Mouse (Mus musculus) right cerebral cortex, postnatal 4 days (tissue): Measurements from ENCODE around the gene Cyp4f14.

Source experiments
- DNase-seq: peaks from one replicate; pipeline ENCODE4 v3.0.0-alpha.2; 2022

Cyp4f14 gene

DNA sequence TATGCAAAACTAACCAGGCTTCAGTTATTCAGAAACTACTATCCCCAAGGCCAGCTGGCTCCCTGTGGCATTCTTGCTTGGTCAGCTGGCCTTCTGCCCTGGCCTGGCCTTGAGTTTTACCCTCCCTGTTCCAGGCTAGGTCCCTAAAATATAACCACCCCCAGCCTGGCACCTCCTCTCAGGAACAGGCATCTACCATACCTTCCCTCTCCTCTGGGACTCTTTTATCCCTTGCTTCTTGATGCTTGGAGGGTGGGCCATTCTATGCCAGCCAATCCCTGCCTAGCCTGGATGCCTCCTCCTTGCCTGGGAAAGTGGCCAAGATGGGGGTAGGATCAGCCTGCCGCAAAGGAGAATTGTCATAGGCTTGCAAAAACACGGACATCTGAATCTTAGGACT lies at the start of gene Cyp4f14:
Cyp4f14 (minus strand) TSS at position 212 of the 400 bp plus-strand sequence.
- DNase-seq: peak; percentile 3

DNA sequence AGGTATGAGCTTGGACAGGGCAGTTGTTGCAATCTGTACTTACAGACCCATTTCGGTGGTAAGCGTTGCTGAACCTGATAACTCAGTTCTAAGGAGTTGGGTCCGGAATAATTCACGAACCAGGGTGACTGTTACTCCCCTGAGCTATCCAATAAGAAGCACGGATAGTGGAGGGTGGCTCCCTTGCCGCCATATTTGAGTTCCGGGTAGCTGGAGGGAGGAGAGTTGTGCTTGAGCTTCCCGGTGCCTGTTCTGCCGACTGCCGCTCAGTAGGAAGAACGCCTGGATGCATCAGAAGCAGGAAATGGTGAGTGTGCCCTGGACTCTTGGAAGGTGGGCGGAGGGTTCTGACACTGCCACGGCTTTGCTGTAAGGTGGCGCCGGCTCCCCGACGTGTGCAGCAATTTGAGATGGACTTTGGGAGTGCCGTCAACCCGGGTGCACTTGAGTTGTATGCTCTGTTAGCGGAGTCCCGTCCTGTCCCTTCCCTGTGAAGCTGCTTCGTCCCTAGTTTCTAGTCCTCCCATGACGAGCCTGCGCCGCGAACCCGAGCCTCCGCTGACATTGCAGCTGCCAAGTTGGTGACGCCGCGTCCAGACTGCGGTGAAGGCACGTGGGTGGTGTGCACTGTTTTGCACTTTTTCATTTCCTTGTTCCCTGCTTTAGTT lies 48.6 kb upstream of the Cyp4f14 start, which contains the start of gene Zfp472:
Zfp472 (plus strand) TSS at position 192 of the 668 bp plus-strand sequence.
- peak; percentile 78 for DNase-seq

DNA sequence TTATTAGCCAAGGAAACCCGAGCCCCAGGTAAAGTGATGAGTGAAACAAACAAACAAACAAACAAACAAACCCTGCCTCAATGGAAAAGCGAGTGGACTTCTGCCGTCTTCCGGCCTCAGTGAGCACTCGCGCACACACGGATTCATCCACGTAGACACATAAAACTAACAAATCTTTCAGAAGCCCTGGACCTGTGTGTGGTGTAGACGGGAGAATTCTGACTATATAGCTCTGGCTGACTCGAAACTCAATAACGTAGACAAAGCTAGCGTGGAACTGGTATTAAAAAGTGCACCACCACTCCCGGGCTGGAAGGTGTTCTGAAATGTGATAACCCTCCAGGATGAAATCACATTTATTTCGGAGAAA lies 48.1 kb upstream of the Cyp4f14 start:
- no peak for DNase-seq

DNA sequence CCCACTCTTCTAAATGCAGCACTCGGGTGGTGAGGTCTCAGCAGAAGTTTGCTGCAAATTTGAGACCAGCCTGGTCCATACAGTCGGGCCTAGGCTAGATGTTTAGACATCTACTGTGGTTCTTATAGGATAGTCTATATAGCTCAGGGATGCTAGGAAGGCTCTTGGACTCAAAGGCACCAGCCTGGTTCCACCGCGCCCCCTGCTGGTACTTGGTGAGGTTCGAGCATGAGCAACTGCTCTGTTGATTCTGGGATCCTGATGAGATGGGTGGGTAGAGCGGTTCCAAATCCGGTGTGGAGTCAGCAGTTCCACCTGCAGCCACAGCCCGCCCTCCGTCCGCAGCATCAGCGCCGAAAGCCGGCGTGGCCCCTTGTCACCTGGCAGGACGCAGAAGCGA lies 34.3 kb upstream of the Cyp4f14 start:
- peak; percentile 94 for DNase-seq

DNA sequence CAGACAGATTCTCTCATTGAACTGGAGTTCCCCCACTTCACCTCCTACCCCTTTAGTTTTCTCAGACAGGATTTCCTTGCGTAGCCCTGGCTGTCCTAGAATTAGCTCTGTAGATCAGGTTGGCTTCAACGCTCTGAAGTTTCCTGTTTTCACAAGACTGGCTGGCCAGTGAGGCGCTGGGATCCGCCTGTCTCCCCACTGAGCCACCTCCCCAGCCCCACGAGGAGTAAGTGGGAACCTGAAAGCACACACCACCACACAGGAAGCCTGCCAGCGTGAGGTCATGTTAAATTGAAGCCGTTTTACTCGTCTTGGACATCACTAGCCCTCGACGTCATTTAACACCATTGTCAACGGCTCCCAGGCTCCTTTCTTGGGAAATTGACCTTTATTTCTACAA lies 33.9 kb upstream of the Cyp4f14 start:
- DNase-seq: no peak

DNA sequence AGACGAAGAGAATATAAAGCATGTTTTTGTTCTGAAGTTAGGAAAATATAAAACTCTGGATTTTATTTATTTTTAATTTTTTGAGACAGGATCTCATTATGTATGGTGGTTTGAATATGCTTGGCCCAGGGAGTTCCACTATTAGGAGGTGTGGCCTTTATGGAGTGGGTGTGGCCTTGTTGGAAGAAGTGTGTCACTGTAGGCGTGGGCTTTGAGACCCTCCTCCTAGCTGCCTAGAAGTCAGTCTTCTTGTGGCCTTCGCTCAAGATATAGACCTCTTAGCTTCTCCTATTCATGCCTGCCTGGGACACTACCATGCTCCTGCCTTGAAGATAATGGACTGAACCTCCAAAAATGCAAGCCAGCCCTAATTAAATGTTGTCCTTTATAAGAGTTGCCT lies 33.0 kb upstream of the Cyp4f14 start:
- DNase-seq: no peak

DNA sequence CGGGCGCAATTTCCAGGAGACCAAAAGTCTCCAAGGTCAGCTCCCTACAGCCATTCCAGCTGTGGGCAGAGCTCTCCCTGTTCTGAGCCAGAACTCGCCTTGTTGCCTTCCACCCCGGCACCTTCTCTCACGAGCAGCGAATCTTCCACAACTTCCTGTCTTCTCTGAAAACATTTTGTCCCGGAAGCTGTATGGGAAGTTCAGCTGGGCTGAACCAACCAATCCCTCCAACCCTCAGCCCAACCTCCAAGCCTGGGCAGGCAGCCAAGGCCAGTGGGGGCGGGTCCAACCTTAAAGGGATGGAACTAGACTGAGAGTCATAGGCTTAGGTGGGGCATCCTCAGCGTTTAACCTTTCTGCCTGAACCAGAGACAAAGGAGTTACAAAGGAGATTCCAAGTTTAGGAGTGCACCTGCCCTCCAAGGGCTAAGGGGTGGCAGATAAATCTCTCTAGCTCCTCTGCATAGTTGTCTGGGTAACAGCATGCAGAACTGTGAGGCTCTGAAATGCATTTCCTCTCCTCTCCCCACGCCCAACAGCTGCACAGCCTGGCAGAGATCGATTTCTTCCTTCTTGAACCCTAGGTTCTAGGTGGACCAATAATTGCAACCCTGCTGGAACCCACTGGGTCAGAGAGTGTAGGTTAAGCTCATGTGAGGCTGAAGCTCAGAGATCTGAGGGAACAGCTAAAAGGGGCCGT lies 30.2 kb upstream of the Cyp4f14 start, which contains the start of gene Cyp4f13:
Cyp4f13 (minus strand) TSS at position 188 of the 700 bp plus-strand sequence.
- DNase-seq: peak; percentile 93

DNA sequence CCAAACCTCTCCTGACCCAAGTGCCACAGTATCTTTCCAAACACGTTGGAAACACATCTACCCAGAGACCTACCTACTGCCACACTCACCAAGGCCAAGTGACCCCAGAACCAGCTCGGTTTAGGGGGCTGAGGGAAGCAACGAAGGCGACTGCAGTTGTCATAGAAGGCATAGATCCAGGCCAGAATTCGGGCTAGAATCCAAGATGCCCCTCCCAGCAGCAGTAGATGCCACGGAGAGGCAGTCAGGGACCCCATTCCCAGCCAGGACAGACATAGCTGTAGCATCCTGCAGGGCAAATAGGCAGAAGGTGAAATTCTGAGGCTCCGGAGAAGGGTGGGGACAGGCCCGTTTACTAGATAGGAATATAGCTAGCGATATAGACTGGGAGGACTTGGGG lies 29.6 kb upstream of the Cyp4f14 start:
- peak; percentile 2 for DNase-seq

DNA sequence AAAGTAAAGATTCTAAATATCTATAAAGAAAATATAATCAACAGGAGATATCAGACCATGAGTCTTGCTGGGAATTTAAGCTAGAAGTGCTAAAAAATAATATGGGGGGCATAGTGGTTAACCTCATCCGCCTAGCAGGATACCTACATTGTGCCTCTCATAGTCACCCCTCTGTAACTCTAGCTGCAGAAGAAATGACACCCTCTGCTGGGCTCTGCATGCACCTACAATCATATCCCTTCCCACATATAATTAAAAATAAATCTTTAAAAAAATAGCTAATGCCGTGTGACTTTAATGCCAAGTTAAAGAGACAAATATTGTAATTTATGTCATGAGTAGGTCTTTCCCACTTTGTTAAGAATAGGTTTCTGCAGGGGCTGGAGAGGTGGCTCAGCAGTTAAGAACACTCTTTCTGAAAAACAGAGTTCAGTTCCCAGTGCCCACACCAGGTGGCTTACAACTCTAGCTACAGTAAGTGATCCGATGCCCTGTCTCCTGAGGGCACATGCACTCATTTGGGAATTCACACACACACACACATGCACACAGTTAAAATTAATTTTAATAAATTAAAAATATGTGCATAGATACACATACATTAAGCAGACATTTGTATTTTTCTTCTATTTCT lies 27.4 kb upstream of the Cyp4f14 start:
- DNase-seq: no peak

DNA sequence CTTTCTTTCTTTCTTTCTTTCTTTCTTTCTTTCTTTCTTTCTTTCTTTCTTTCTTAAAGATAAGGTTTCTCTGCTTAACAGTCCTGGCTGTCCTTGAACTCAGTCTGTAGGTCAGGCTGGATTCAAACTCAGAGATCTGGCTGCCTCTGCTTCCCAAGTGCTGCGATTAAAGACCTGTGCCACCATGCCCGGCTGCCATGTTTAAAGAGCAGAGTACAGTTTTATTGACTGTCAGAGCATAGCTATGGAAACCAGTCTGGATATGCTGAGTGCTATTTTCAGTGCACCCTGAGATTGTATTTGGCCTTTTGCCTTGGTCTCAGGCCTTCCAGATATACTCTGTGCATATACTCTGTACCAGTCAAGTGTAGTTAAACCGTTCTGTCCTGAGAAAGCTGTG lies 26.5 kb upstream of the Cyp4f14 start:
- DNase-seq: no peak

DNA sequence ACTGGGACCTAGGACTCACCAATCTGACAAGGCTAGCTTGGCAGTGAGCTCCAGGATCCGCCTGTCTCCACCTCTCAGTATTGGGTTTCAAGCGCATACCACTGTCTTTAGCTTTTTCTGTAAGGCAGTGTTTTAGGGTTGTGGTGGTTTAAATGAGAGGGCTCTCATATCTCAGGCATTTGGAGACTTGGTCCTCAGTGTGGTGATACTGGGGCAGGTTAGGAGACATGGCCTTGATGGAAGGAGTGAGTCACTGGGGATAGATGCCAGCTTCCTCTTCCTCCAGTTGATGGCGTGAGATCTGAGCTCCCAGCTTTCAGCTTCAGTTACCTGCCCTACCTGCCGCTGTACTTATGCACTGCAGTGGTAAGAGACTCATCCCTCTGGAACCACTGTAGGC lies 22.7 kb upstream of the Cyp4f14 start:
- DNase-seq: no peak

DNA sequence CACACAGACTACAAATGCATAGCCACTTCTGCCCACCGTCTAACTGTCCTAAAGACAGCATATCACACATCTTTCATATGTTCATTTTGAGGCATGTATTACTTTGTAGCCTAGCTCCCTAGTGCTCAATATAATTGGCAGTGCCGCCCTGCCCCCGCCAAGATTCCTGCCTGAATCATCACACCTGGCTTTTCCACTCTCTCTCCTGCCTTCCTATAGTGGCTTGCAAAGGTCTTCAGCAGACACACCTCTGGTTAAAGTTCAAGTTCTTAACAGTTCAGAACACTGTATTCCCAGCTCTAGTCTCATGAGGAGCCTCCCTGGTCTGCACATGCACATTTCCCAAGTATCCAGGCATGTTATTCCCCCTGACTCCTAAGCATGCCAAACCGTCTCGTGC lies 10.7 kb upstream of the Cyp4f14 start:
- DNase-seq: no peak

DNA sequence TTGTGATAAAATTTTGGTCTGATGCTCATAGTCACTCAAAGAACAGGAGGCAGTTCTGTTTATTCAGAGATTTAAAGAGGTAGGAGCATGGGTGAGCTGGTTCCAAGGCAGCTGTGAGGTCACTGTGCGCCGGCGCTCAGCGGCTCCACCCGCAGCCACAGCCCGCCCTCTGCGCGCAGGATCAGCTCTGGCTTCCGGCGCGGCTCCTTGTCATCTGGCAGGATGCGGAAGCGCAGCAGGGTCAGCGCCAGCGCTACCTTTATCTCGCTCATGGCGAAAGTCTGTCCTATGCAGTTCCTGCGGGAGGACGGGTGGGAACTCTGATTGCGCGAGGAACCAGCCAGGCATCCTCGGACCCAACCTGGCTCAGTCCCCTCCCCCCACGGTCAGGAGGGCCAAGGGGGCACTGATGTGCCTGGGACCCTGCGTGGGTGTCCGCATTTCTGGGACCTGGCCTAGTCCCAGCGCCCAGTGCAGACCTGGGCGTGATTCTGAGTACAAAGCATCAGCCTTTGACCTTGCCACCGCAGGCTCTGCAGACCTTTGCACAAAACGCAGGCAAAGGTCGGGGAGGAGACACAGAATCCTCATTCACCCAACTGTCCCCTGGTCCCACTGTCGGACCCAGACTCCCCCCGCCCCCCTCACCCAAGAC lies 7.6 kb upstream of the Cyp4f14 start:
- peak; percentile 65 for DNase-seq

DNA sequence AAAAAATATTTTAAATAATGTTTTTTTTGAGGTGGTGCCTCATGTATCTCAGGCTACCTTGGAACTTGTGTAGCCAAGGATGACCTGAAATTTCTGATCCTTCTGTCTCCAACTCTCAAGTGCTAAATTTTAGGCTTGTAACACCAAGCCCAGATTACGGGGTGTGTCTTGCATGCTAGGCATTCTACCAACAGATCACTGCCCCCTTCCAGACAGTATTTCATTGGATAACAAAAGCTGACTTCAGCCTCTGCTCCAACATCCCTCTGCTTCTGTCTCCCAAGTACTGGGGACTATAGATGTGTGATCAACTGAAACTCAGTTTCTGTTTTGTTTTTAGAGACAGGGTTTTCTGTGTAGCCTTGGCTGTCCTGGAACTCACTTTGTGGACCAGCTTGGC lies 6.5 kb upstream of the Cyp4f14 start:
- DNase-seq: no peak

DNA sequence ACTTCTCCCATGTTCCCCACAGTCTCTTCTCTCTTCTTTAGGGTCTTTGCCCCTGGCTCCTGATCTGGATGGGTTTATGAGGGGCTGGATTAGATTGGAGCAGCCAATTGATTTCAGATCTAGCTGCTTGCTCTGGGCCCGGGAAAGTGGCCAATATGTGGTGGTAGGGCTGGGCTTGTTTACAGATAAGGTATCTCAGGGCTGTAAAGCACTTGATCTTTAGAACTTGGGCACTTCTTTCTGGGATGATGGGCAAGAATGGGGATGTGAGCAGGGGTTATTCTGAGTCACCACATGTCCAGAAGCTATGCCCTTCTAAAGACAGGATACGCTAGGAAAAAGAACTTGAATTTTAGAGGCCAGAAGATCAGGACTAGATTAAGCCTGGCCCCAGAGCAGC lies 2.0 kb upstream of the Cyp4f14 start:
- DNase-seq: no peak

DNA sequence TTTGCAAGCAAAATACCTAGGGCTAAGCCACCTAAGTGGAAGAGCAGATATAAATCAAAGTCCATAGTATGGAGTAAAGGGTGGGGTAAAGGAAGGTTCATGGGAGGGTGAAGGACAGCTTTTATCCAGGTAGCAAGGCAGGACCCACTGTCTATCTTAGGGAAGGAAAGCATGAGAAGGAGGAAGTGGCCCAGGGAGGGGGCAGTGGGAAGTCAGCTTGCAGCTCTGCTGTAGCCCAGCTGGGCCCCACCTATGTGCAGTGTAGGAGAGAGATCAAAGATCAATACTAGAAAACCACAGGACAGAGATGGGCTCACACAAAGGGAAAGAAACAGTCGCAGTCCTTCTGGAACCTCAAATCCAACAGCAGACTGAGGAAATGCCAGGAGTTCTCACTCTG lies 1.1 kb downstream of the Cyp4f14 start:
- no peak for DNase-seq

DNA sequence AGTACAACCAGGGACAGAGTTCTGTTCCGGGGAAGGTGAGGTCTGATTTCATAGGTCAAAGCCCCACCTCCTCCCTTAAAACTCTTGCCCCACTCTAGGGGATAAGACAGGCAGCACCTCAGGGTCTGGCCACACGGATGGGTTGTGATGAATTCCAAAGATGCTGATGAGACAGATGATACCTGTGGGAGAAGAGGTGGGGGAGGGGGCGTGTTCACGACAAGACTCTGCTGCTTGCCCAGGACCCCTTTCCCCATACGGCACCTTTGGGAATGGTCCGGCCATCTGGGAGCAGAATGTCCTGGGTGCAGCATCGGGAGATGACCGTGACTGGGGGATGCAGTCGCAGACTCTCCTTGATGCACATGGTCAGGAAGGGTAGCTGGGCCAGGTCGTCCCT lies 11.0 kb downstream of the Cyp4f14 start:
- no peak for DNase-seq

DNA sequence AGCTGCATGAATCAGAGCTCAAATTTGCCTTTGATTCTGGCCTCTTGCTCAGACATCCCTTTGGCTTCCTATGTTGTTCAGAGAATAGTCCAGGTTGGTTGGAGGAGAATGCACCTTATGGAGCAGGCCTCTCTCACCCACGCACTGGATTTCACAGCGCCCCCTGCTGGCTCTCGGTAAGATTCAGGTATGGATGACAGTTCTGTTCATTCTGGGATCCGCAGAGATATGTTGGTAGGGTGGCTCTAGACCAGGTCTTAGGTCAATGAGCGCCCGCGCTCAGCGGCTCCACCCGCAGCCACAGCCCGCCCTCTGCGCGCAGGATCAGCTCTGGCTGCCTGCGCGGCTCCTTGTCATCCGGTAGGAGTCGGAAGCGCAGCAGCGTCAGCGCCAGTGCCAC lies 11.9 kb downstream of the Cyp4f14 start:
- DNase-seq: peak; percentile 62

DNA sequence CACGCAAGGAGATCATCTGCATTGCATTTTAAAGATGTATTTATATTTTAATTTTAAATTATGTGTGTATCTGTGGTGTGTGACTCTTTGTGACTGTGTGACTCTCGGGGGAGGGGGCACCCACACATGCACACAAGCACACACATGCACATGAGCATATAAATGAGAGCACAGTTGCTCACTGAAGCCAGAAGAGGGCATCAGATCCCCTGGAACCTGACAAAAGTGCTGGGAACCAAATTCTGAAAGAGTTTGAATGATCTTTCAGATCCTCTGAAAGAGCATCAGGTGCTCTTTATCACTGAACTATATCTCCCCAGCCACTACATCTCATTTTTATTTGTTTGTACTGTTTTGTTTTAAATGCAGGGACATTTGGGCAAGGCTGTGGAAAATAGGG lies 12.7 kb downstream of the Cyp4f14 start:
- DNase-seq: no peak

DNA sequence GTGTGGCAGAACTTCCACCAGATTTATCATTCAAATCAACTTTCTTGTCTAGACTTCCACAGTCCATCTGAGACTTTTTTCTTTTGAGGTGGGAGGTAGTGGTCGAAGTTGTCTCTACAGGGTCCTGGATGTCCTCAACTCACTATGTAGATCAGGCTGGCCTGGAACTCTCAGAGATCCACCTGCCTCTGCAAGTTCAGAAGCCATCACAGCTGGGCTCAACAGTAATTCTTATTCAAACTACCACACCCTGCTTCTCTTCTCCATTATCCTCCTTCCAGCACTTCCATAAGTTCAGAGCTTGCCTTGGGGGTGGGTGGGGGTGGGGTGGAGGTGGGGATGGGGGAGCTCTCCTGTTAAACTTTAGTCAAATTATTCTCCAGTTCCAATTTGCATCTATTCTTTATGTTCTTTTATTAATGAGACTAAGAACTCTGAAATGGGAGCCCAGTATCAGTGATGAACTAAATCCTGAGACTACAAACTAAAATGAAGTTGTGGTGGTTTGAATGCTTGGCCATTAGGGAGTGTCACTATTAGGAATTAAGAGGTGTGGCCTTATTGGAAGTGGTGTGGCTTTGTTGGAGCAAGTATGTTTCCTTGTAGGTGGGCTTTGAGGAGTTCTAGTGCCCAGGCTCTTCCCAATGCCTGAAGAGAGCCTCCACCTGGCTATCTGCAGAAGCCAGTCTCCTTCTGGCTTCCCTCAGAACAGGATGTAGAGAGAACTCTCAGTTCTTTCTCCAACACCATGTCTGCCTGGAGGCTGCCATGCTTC lies 15.2 kb downstream of the Cyp4f14 start:
- no peak for DNase-seq

DNA sequence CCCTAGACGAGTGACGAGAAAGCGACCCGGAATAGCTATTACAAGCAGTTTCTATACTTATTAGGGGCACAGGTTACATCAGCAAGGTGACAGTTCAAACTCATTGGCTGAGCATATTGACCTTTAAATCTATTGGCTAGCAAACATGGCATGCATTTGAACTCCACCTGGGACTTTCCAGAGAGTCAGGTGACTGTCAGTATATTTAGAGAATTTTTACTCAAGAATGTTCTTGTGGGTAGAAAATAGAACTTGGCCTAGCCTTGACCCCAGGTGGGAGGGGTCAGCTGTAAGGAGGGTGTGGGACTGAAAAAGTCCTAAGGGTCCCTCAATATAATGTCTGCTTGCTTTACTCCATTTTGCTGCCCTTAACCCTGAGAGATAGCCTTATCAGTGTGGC lies 21.7 kb downstream of the Cyp4f14 start:
- no peak for DNase-seq

DNA sequence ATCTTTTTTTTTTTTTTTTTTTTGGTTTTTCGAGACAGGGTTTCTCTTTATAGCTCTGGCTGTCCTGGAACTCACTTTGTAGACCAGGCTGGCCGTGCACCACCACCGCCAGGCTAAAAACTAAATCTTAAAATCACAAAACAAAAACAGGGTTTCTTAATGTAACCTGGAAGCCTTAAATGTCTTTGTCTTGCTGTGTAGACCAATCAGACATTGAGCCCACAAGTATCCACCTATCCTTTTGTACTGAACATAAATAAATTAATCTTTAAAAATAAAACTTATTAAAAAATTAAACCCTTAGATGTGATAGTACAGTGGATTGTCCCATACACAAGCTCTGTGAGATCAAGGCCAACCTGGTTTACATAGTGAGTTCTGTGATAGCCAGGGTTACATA lies 23.2 kb downstream of the Cyp4f14 start:
- no peak for DNase-seq
